Mouse (Mus musculus): ENCODE data around the gene Serpinb3c. TPM values are rescaled to one million over a fixed set of nuclear protein-coding genes. Genes with fewer than 3 reads are reported as not detected.
"Not testable (repeated sequence)": the region's sequence is repeated elsewhere in the genome, so short reads cannot be mapped to it uniquely, and the experiment has no call there.

Serpinb3c gene
- polyA plus RNA-seq (2012; rRNA removed), result not detected in 2 replicates

DNA sequence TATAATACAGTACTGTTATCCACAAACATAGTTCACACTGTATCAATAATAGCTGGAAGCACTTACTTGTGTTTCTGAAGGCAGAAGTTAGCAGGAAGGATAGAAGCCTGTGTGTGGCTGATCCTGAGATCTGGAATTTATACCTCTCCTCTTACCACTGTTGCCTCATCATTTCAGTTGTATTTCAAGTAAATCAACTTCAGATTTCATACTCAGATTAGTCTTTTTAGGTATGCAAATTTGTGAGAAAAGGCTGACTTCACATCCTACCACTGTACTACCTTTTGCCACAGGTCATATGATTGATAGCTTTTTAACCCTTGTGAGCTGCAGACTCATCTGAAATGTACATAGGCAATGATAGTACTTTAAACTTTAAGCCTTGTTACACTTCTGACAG is at the start of gene Serpinb3c, which contains the start of gene Serpinb3b:
TSS of gene Serpinb3c (minus strand) at position 111 of the 400 bp plus-strand sequence.
TSS of gene Serpinb3b (minus strand) at position 101 of the 400 bp plus-strand sequence.
- DNase-seq; H3K4me3 ChIP-seq (replicated peaks; ENCODE audit: insufficient read depth, low read depth, low read length); H3K27me3 ChIP-seq (ENCODE audit: control insufficient read depth, insufficient read depth, low read length); H3K27ac ChIP-seq (ENCODE audit: insufficient read depth, low read length); H3K4me1 ChIP-seq (ENCODE audit: control insufficient read depth, insufficient read depth, low read length): not testable (repeated sequence)

DNA sequence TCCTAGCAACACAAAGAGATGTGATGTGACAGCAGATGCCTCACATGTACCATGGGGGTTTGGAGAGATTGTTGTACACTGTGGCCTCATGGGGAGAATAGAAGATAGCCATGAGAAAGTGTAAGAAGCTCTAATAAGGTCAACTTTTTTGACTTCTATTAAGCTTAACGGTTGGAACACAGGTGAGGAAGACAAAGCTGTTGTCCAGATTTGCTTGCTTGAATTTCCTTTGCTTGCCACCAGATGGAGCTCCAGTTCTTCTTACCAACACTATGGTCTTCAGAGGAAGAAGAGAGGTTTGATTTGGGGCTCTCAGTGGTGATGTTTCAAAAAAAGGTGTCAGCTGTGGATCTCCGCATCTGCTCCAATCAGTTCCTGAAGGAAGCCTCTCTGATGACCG is 35.0 kb downstream of the Serpinb3c start:
- not testable (repeated sequence) for H3K27me3 ChIP-seq (ENCODE audit: control insufficient read depth, insufficient read depth, low read length); H3K4me3 ChIP-seq (replicated peaks; ENCODE audit: insufficient read depth, low read depth, low read length); H3K4me1 ChIP-seq (ENCODE audit: control insufficient read depth, insufficient read depth, low read length); H3K27ac ChIP-seq (ENCODE audit: insufficient read depth, low read length)
- peak; percentile 36; the same call in 1 of the 2 replicates for TF ChIP-seq CTCF (IDR thresholded peaks at IDR 0.05; ENCODE audit: borderline replicate concordance, insufficient read depth, low read depth, low read length)
- DNase-seq, result peak; percentile 3 to 16
- 32% methylated on average over 3 of the region's 3 CpGs for WGBS

Other genes with a start within 250 kb of the Serpinb3c start
- gene Serpinb3a, start 226.1 kb downstream of the Serpinb3c start, polyA plus RNA-seq (2012; rRNA removed), result not detected in 2 replicates
- not detected in 2 replicates for gene Serpinb3d, start 194.9 kb downstream of the Serpinb3c start, polyA plus RNA-seq (2012; rRNA removed)
- gene Serpinb3b, start within 50 bp of the Serpinb3c start, polyA plus RNA-seq (2012; rRNA removed), result not detected in 2 replicates
- gene Serpinb11, start 82.8 kb upstream of the Serpinb3c start, polyA plus RNA-seq (2012; rRNA removed), result not detected in 2 replicates
- gene Serpinb7, start 121.3 kb upstream of the Serpinb3c start, polyA plus RNA-seq (2012; rRNA removed), result 0.06 TPM in 1 of 2 replicates, not detected in the other
- gene Serpinb2, start 233.1 kb upstream of the Serpinb3c start, polyA plus RNA-seq (2012; rRNA removed), result 0.44 and 0.47 TPM in 2 replicates